19 mouse cellular contexts compared by ENCODE assay signal in genomic region chr11:113657221-113657620, GRCm38 (mm10).
"Had no signal": no experiment of that assay in that cellular context is flagged by ENCODE, and none has a peak within 500 bp of the region (broad histone marks: within the 10 kb centered on the region; RNA-seq: fewer than 3 reads in every experiment).

No protein-coding gene starts in this region.

- ATAC-seq: liver, embryonic 12.5 days had no signal

- H3K4me1 ChIP-seq: liver, embryonic 12.5 days had no signal

- H3K4me3 ChIP-seq: limb, embryonic 12.5 days; limb, embryonic 15.5 days; liver, embryonic 12.5 days; neural tube, embryonic 13.5 days had no signal

- H3K27ac ChIP-seq: kidney, postnatal 0 days; limb, embryonic 12.5 days; limb, embryonic 15.5 days; liver, embryonic 12.5 days; neural tube, embryonic 13.5 days; stomach, postnatal 0 days had no signal

- H3K4me2 ChIP-seq: limb, embryonic 12.5 days; limb, embryonic 15.5 days; liver, embryonic 12.5 days; midbrain, embryonic 11.5 days; neural tube, embryonic 13.5 days had no signal

- H3K9ac ChIP-seq: limb, embryonic 12.5 days; limb, embryonic 15.5 days; liver, embryonic 12.5 days; neural tube, embryonic 13.5 days had no signal

- H3K9me3 ChIP-seq: limb, embryonic 12.5 days; limb, embryonic 15.5 days; liver, embryonic 12.5 days; neural tube, embryonic 13.5 days had no signal

- DNase-seq: kidney, adult 2 months; kidney, postnatal 25 days; lung, adult 2 months; lung, postnatal 14 days; lung, postnatal 4 days; midbrain, embryonic 14.5 days; right cerebral cortex, adult 18-20 months; right cerebral cortex, postnatal 14 days; right cerebral cortex, postnatal 4 days; thymus, adult 2 months; thymus, postnatal 14 days; thymus, postnatal 4 days had no signal

- H3K27me3 ChIP-seq: limb, embryonic 12.5 days; limb, embryonic 15.5 days; liver, embryonic 12.5 days; neural tube, embryonic 13.5 days had no signal
